Mouse (Mus musculus): Measurements from ENCODE around the gene Gcnt2.

- TF ChIP-seq EP300 (IDR thresholded peaks at IDR 0.05; ENCODE audit: low read depth) (no peak), CTCF (IDR thresholded peaks at IDR 0.05; ENCODE audit: low read depth) (no peak)
These were observed 62.8 kb downstream of the Gcnt2 start for GRCm38 (mm10) chr13:40922311-40922877.
